Mouse (Mus musculus): ENCODE data around the gene 1700003E16Rik. TPM values are rescaled to one million over a fixed set of nuclear protein-coding genes. Genes with fewer than 3 reads are reported as not detected.

1700003E16Rik gene
- polyA plus RNA-seq, 1 experiment, result not detected

- TF ChIP-seq GATA1 (IDR thresholded peaks at IDR 0.05; ENCODE audit: low read length), result no peak
Measured at GRCm38 (mm10) chr6:83120930-83121862, 35.0 kb upstream of the 1700003E16Rik start, which contains the start of gene Wbp1. Wbp1 (minus strand) TSS chr6:83121559.

DNA sequence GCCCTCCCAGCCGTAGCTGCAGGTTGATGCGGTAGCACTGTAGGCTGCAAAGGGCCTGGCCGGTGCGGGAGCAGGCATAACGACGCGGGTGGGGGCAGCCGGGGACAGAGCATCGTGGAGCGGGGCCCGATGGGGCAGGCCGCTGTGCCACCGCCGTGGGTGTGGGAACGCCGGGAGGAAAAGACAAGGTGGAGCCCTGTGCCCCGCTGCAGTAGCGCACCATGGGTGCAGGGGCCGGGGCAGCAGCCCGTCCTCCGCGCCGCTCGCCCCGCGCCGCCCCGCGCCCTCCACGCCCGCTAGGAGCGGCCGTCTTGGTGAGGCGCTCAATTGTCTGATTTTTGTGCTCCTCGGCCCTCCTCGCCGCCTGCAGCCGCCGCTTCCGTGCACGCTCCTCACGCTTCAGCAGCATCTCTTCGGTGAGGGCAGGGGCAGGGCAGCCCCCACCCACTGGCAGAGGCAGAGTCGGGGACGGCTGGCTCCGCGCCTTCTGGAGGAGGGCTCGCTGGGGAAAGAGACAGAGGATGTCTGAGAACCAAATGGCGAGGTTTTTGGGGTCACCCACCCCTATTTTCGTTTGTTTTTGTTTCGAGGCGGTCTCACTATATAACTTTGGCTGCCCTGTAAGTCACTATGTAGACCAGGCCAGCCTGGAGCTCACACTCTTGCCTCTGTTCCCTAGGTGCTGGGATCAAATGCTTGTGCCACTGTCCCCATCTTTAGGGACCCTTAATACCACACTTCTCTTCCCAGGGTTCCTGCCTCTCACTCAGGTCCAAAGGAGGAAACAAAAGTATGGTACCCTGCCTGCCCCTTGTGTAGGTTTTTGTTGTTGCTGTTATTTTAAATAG is 34.1 kb upstream of the 1700003E16Rik start:
- TF ChIP-seq GATA1 (IDR thresholded peaks at IDR 0.05; ENCODE audit: low read length), result no peak

- TF ChIP-seq GATA1 (IDR thresholded peaks at IDR 0.05; ENCODE audit: low read length), result no peak
Measured at GRCm38 (mm10) chr6:83122961-83123360, 33.2 kb upstream of the 1700003E16Rik start.

DNA sequence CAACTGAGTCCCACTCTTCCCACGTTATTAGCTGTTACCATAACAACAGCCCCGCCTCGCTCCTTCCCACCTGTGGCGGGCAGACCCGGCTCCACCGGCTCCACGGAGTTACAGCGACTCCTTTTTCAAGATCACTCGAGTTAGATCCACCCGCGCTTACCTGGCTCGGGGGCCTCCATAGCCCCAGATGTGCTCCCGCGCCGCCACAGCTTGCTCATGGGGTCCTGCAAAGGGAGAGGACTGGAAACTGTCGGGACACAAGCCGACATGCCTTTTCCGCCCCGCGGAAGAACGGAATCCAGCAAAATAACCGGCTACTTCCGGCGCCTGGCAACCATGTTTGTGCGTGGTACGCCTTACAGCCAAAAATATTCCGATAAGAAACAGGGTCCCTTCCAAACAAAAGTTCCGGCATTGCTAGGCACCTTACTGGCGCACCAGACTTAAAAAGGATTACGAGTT is 31.3 kb upstream of the 1700003E16Rik start:
- TF ChIP-seq GATA1 (IDR thresholded peaks at IDR 0.05; ENCODE audit: low read length), result no peak

DNA sequence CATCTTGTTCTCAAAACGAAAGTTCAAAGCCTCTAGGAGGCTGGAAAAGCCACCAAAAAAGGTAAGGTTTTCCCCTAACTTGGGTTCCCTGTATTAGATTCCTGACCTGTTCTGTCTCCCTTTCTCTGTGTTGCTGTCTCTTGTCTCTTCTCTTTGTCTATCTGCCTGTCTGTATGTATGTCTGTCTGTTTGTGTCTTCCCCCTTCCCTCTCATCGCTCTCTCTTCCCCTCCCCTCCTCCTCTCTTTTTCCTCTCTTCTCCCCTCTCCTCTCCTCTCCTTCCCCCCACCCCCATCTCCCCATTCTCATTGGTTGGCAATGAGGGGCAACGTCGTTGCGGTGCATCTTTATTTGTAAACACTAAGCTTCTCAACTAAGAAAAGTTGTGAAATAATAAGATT is 30.9 kb upstream of the 1700003E16Rik start, which contains the start of gene Ino80b:
Gene Ino80b (minus strand): TSS at position 101 of the 400 bp plus-strand sequence.
- TF ChIP-seq GATA1 (IDR thresholded peaks at IDR 0.05; ENCODE audit: low read length), result no peak

- TF ChIP-seq GATA1 (IDR thresholded peaks at IDR 0.05; ENCODE audit: low read length), result no peak
Measured at GRCm38 (mm10) chr6:83127419-83127818, 28.8 kb upstream of the 1700003E16Rik start.

DNA sequence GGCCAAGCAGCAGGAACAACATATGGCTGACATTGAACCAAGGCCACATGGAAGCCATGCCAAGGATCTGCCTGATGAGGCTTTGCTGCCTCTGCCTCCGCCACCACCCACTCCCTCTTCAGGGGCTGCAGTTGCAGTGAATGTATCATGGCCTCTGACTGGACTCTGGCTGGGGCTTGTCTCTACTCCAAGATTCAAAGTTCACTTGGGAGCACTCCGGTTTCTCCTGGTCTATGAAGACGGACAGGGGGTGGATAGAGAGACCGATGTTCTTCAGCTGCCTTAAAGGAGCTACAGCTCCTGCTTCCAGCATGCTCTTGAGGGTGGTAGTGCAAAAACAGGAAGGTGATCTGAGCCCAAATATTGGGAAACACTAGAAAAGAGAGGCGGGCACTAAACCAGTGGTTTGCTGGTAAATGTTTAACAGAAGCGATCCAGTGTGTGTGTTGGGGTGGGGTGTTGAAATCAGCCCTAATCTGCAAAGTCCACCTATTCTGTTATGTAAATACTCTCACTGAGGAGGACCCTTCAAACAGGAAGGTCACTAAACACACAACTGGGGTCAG is 24.7 kb upstream of the 1700003E16Rik start:
- TF ChIP-seq GATA1 (IDR thresholded peaks at IDR 0.05; ENCODE audit: low read length), result no peak

- no peak for TF ChIP-seq GATA1 (IDR thresholded peaks at IDR 0.05; ENCODE audit: low read length)
Measured at GRCm38 (mm10) chr6:83132176-83132919, 23.9 kb upstream of the 1700003E16Rik start.

- no peak for TF ChIP-seq GATA1 (IDR thresholded peaks at IDR 0.05; ENCODE audit: low read length)
Measured at GRCm38 (mm10) chr6:83134226-83134625, 22.0 kb upstream of the 1700003E16Rik start.

DNA sequence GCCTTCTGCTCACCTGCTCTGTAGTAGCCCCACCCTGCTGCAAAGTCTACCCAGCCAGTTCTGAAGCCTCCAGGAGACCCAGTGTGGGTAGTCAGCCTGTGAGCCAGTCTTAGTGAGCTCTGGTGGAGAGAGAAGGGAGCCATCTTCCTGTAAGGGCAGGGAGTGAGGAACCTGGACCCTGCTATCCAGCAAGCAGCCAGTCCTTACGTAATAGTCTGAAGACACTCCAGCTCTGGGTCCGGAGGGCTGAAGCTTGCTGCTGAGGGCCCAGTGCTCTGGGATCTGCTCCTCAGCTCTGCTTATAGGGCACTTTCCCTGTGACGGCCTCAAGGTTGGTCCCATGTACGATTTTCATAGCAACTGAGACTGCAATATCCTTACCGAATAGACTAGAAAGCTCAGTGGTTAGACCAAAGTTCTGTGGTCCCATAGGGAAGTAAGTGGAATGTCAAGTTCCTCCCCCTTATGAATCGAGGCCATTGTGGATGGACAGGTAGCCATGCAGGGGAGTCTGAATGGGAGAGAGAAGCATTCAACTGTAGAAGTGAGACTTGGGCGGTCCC is 21.2 kb upstream of the 1700003E16Rik start, which contains the start of gene Rtkn:
Gene Rtkn (plus strand): TSS at position 513 of the 563 bp plus-strand sequence.
- no peak for TF ChIP-seq GATA1 (IDR thresholded peaks at IDR 0.05; ENCODE audit: low read length)

DNA sequence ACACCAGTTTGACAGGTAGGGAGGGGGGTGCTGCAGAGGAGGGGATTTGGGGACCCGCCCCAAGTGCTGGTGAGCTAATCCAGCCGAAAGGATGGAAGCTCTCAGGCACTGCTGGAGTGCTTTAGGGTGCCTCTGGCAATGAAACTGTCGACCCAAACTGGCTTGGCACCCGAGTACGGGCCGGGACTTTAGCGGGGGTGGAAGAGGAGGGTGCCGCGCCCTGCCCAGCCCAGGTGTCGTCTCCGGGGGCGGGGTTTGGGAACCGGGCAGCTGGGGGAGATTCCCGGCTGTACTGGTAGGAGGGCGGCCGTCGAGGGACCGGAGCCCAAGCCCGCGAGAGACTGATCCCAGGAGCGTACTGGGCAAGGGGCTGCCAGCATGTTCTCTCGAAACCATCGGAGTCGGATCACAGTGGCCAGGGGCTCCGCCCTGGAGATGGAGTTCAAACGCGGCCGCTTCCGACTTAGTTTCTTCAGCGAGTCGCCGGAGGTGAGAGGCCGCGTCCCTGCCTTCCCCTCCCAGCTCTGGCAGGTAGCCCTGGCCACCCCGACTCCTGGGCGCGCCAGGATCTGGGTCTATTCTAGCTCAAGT is 20.5 kb upstream of the 1700003E16Rik start:
- TF ChIP-seq GATA1 (IDR thresholded peaks at IDR 0.05; ENCODE audit: low read length), result no peak

DNA sequence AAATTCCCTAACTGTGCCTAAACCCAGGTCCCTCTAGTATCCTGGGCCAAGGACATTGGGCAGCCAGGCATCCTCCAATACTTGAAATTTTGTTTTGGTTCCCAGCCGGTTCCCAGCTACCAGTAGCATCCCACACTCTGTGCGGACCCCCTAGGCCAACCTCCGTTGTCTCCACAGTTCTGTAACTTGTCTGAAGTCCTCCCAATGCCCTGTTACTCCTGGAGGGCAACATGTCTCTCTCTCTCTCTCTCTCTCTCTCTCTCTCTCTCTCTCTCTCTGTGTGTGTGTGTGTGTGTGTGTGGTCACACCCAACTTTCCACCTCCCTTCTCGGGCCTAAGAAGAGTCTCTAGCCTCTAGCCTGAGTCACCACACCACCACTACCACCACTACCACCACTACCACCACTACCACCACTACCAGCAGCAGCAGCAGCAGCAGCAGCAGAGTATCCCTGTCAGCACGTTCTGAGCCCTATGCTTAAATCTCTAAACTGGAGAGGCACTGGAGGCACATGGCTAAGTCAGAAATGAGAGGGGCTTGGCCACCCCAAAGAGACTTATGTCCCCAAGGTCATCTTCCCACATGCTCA is 19.8 kb upstream of the 1700003E16Rik start:
- TF ChIP-seq GATA1 (IDR thresholded peaks at IDR 0.05; ENCODE audit: low read length), result no peak

- no peak for TF ChIP-seq GATA1 (IDR thresholded peaks at IDR 0.05; ENCODE audit: low read length)
Measured at GRCm38 (mm10) chr6:83136881-83137575, 19.2 kb upstream of the 1700003E16Rik start.

Data from G1E-ER4 (cell line).